Mouse (Mus musculus) layer of hippocampus, adult 8-10 months (tissue): ENCODE measurements around the gene Entpd5. TPM values are rescaled to one million over a fixed set of nuclear protein-coding genes. Genes with fewer than 3 reads are reported as not detected.
A peak's percentile ranks its signal among the peaks of the same experiment; 100 is the strongest.
"Not testable (repeated sequence)": the region's sequence is repeated elsewhere in the genome, so short reads cannot be mapped to it uniquely, and the experiment has no call there.

Experiments
- DNase-seq, 2 experiments: peaks; one replicate each; pipeline ENCODE4 v3.0.0; 2022; ENCODE audit warnings: low spot score in 2 of 2
- total RNA-seq, 4 experiments: library from RNA; stranded (reverse); gene quantifications; 2 replicates each; pipeline ENCODE4 v1.2.4; 2022

The Entpd5 gene
- total RNA-seq, 4 experiments from 2014 or later: 25.2 to 30.4 (median 29.1) TPM

DNA sequence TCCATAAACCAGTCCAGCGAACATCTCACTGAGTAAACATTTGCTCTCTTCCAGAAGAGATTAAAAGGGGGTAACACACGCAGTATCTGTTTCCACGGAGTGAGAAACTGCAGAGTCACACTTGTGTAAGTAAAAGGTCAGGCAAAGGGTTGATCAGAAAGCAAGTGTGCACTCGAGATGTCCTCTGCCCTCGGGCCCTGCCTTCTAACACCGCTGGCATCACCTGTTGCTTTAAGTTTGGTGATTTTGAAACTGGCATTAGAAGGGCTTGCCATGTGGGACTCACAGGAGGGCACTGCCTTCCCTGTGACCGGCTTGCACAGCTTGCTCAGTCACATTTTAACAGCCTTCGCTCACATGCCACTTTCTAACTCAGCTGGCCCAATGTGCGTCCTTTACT, 9.2 kb downstream of the Entpd5 start:
- no peak for DNase-seq

GRCm38 (mm10) chr12:84399135-84399534, 9.7 kb downstream of the Entpd5 start:
- DNase-seq: no peak

DNA sequence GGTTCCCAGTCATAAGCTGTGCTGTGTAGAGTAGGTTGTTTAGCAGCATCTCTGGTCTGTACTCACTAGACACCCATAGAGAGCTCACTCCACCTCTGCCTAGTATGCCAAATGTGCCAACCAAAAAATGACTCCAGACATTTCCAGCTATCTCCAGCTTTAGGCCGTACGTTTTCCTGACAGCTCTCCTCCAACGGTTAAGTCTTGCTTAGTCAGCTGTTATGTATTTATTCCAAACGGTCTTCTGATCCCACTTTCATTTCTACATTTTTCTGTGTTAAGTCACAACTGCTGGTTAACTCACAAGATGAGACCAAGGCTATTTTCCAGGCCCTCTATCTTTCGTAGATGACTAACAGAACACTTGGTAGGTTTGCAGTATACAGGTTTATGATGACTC, 10.2 kb downstream of the Entpd5 start:
- DNase-seq: no peak

DNA sequence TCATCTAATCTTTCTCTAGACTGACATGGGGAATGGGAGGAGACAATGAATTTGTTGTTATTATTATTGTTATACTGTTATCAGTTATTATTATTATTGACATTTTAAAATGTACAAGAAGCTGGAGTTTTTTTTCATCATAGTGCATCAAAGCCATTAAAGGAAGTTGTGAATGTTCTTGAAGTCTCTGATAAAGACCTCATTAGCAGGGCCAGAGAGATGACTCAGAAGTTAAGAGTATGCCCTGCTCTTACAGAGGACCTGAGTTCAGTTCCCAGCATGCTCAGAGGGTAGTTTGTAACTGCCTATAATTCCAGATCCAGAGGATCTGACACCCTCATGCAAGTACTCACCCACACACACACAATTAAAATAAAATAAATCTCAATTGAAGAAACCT, 11.1 kb downstream of the Entpd5 start:
- no peak for DNase-seq

DNA sequence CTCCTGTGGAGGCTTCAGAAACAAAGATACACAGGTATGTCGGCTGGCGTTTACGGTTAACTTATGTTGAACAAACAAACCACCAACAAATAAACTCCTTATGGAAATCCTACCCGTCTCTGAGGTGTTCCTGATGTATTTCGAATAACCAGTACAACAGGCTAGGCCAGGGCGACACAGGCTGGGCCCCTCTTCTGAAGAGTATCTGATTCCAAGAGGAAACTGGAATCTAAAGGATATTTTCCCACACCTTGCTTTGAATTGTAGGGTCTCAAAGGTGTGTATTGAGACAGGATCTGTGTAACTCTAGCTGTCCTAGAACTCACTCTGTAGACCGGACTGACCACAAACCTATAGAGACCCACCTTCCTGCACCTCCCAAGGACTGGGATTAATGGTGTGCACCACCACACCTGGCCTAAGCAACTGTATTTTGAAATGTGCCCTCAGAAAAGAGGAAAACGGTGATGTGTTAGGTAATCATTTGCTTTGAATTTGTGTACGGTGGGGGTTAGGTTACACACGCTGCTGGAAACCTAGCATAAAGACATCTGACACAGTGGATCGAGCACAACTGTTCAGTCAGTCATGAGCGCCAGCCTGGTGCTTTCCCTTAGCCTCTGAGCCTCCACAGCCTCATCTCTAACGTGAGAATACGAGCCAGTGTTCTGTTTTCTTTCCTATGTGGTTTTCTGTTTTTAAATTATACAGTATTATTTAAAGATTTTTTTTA, 11.7 kb downstream of the Entpd5 start:
- no peak for DNase-seq

GRCm38 (mm10) chr12:84393847-84394246, 15.0 kb downstream of the Entpd5 start:
- no peak for DNase-seq

DNA sequence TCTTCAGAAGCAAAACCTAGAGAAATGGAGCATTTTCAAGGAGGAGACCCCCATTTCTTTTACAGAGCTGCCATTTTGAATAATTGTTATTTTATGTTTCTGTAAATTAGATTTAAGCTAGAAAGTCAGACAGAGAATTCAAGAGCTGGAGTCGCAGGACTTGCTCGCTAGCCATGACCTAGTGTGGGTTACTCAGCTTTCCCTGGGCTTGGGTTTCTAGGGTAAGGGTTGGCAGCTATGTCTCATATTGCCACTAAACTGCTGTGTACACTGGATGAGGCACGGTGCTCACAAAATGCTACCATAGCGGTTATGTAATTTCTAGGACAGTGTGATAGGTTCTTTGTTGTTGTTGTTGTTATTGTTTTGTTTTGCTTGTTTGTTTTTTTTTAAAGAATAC, 16.1 kb downstream of the Entpd5 start:
- no peak for DNase-seq

- DNase-seq: no peak
These were observed 18.5 kb downstream of the Entpd5 start for GRCm38 (mm10) chr12:84390336-84390735.

DNA sequence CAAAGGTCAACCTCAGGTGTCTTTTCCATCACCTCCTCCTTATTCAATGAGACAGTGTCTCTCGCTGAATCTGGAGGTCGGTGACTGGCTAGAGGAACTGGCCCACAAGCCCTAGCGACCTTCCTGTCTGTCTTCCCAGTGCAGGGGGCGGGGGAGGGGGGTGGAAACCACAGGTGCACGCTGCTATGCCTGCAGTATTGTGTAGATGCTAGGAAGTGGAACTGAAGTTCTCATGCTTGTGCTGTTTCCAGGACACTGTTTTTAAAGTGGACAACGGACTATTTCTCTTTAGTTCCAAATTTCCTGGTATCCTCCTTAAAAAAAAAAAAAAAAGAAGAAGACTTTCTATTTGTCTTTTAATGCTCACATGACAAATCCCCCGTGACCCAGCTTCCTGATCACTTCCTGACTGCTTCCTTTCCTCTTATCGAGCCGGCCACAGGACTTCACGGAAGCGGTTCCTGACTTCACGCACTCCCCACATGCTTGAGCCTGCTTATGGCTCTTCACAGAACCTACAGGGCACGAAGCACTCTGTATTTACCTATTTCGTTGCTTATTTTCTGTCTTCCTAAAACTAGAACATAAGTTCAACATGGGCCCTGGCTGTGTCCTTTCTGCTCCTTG, 19.9 kb downstream of the Entpd5 start:
- no peak for DNase-seq

GRCm38 (mm10) chr12:84388097-84388496, 20.7 kb downstream of the Entpd5 start:
- no peak for DNase-seq

DNA sequence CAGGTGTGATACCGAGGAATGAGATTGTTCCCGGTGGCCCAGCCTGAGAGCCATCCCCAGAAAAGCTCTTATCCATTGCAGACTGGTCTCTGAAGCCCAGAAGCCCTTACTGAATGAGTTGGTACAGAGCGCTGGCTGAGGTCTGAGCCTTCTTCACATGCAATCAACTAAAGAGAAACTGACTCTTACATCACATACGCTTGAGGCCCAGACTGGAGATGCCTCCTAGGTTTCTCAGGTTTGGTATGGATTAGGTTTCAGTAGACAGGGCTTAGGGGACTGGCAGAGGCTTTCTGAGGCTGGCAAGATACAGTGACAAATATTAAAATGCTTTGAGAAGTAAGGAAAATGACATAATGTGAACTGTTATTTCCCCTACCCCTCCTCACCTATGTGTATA, 23.4 kb downstream of the Entpd5 start:
- DNase-seq: no peak

DNA sequence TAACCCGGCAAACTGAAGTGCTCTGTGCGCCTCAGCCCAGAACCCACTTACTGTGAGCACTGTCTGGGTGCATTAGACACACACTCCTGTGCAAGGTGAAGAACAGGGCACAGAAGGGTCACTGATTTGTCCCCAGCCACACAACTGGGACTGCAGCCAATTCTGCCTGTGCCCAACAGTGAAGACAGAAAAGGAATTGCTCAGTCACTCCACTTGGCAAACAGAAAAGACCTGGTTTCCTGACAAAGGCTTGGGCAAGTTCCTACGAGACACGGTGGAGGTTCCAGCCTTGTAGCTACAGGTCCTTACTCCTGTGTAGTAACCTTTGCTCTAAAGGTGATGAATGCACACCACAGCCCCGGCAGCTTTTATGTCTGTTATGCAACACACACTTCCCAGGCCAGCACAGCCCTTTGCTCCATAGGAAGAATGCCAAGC, 24.2 kb downstream of the Entpd5 start:
- no peak for DNase-seq

DNA sequence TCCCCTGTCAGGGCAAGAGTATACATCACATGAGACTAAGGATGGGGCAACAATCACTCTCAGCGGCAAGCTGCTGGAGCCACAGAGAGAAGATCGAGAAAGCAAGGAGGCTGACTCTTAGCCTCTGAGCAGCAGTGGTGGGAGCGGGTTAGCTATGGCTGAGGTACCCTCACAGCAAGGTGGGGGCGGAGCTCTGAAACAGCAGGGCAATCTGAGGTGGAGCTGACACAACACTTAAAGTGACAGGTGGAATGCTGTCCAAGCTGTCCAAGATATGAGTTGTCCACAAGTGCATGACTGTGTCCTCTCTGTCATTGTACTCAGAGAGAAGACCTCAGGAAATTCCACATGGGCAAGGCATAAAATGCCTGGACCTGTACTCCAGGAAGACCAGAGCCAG, 26.5 kb downstream of the Entpd5 start:
- no peak for DNase-seq

- no peak for DNase-seq
These were observed 34.9 kb downstream of the Entpd5 start for GRCm38 (mm10) chr12:84373831-84374481.

DNA sequence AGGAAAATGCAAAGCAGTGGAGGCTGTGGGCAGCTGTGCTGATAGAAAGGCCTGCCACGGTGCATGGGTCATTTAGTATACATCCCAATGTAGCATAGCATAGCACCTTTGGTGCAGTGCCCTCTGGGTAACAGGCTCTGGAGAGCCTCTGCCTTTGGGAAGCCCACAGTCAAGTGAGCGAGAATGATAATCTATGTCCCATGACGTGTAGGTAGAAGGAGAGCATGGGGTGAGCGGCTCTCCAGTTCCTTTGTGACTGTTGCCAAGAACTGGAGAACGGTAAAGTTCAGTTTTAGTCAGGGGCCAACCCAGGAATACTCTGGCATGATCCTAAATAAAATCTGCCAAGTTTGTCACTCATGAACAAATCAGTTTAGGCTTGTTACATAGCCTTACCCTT, 37.2 kb downstream of the Entpd5 start:
- DNase-seq: no peak

DNA sequence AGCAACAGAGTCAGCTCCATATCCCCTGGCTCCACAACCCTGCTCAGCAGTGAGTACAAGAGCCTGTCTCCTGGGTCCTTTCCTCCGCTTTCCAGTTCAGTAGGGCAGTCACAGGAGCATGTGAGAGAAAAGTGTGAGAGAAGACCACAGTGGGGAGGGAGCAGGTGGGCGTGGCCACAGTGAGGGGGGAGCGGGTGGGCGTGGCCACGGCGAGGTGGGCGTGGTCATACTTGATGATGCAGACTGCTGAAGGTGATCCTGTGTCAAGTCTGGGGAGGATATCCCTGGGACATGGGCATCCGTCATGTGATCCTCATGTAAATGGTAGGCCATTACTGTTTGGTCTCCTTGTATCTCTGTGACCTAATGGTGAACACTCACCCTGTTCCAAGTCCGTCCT, 41.9 kb downstream of the Entpd5 start:
- no peak for DNase-seq

- no peak for DNase-seq
These were observed 43.7 kb downstream of the Entpd5 start for GRCm38 (mm10) chr12:84365137-84365536.

DNA sequence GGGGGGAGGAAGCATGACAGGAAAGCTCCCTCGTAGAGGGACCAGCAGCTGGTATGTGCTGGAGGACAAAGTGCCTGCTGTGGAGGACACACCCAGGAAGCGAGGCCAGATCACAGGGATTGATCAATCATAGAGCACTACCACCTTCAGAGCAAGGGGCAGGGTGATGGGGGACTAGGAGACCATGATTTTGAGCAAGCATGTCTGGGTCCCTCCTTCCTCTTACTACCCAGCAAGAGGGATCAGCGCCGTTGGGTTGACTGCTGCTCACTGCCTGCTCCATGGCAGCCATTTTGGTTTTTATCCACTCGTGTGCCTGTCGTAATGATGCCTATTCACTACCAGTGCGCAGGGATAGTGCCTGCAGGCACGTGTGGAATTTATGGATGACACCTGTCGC, 44.5 kb downstream of the Entpd5 start:
- DNase-seq: no peak

GRCm38 (mm10) chr12:84362872-84363271, 46.0 kb downstream of the Entpd5 start:
- DNase-seq: no peak

DNA sequence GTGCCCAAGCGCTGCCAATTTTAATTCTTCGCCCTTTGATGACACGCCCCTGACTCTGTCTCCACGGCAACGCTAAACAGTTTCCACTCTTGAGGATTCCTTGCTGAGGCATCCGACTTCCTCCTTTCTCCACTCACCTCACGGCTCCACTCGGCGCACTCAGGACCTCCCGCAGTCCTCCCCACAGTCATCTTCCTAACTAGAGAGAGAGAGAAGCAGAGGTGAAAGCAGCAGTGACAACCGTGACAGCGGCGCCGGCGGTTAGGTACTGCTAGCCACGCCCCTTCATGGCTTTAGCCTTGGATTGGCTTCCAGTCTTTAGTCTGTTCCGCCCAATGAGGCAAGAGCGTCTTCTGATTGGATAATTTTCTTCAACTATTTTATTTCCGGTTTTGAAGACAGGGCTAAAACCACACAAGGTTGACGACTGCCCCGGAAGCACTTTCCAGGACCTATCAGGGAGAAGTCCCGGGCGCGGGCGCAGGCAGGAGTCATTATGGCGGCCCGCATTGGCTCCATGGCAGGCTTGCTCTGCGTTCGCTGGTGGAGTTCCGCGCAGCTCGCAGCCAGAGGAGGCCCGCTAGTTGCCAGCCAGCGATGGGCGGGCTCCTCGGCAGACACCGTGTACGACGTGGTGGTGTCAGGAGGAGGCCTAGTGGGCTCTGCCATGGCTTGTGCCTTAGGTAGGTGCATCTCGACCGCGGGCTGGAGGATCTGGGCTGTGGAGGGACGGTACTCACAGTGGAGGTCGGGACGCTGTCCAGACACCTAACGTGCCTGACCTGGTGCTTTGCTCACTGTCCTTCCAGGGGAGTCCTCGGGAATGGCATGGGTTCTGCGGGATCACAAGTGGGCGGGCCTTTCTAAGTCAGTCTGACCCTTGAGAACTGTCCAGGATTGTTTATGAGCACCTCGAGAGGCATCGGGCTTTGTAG, 47.0 kb downstream of the Entpd5 start, which contains the start of the genes Coq6 and Fam161b:
Gene Coq6, plus strand, starts transcription at position 103 of the 935 bp plus-strand sequence.
Gene Fam161b, minus strand, starts transcription at position 279 of the 935 bp plus-strand sequence.
- peak; percentile 96 to 97 for DNase-seq

- DNase-seq: not testable (repeated sequence)
These were observed 50.1 kb downstream of the Entpd5 start for GRCm38 (mm10) chr12:84358699-84359098.
